Mouse (Mus musculus): ENCODE results near the gene Zswim1. TPM values are rescaled to one million over a fixed set of nuclear protein-coding genes. Genes with fewer than 3 reads are reported as not detected.
"Not testable (repeated sequence)": the region's sequence is repeated elsewhere in the genome, so short reads cannot be mapped to it uniquely, and the experiment has no call there.

Gene Zswim1
- polyA plus RNA-seq, 1 experiment from 2014 or later = 9.1 TPM

GRCm38 (mm10) chr2:164794293-164794692, 28.2 kb upstream of the Zswim1 start:
- H3K9ac ChIP-seq = no peak overlapping the region
- peaks cover 18% of the 10 kb centered on the region for H3K4me1 ChIP-seq
- H3K4me2 ChIP-seq = no peak overlapping the region
- 31% methylated on average over 5 of the region's 5 CpGs for WGBS (ENCODE audit: insufficient replicate concordance)
- H3K27ac ChIP-seq = no peak overlapping the region
- no peak overlapping the region for H3K4me3 ChIP-seq
- peaks cover 92% of the 10 kb centered on the region for H3K36me3 ChIP-seq
- H3K27me3 ChIP-seq (replicated peaks) = no peaks in the 10 kb centered on the region
- no peaks in the 10 kb centered on the region for H3K9me3 ChIP-seq (replicated peaks)
- ATAC-seq = peak; percentile 70; the same call in 1 of the 2 replicates

- H3K27ac ChIP-seq = no peak overlapping the region
- peaks cover 10% of the 10 kb centered on the region; the same call in 1 of the 2 replicates for H3K4me1 ChIP-seq
- no peaks in the 10 kb centered on the region for H3K9me3 ChIP-seq (replicated peaks)
- H3K9ac ChIP-seq = no peak overlapping the region
- H3K4me2 ChIP-seq = no peak overlapping the region
- no peak for ATAC-seq
- H3K36me3 ChIP-seq = peaks cover 93% of the 10 kb centered on the region
- no peak overlapping the region for H3K4me3 ChIP-seq
- 78% methylated on average over 4 of the region's 4 CpGs for WGBS (ENCODE audit: insufficient replicate concordance)
- H3K27me3 ChIP-seq (replicated peaks) = no peaks in the 10 kb centered on the region
Measured at GRCm38 (mm10) chr2:164795868-164796267, 26.6 kb upstream of the Zswim1 start.

DNA sequence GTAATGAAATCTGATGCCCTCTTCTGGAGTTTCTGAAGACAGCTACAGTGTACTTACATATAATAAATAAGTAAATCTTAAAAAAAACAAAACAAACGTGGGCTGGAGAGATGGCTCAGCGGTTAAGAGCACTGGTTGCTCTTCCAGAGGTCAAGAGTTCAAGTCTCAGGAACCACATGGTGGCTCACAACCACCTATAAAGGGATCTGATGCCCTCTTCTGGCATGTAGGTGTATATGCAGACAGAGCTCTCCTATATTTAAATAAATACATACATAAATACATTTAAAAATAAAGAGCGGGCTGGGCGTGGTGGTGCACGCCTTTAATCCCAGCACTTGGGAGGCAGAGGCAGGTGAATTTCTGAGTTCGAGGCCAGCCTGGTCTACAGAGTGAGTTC, 23.9 kb upstream of the Zswim1 start:
- not testable (repeated sequence) for H3K4me3 ChIP-seq; H3K4me2 ChIP-seq; H3K27ac ChIP-seq; ATAC-seq; H3K9me3 ChIP-seq (replicated peaks); H3K9ac ChIP-seq; H3K27me3 ChIP-seq (replicated peaks)
- 73% methylated on average over 6 of the region's 6 CpGs for WGBS (ENCODE audit: insufficient replicate concordance)
- Histone ChIP-seq H3K4me1 (peaks cover 14% of the 10 kb centered on the region), H3K36me3 (peaks cover 88% of the 10 kb centered on the region)

GRCm38 (mm10) chr2:164800252-164801004, 22.1 kb upstream of the Zswim1 start:
- no peak overlapping the region for H3K9ac ChIP-seq
- peaks cover 18% of the 10 kb centered on the region for H3K4me1 ChIP-seq
- H3K27ac ChIP-seq = no peak overlapping the region
- no peak overlapping the region for H3K4me2 ChIP-seq
- WGBS (ENCODE audit: insufficient replicate concordance) = 83% methylated on average over 13 of the region's 13 CpGs
- H3K36me3 ChIP-seq = peaks cover 74% of the 10 kb centered on the region
- no peak overlapping the region for H3K4me3 ChIP-seq
- ATAC-seq = no peak
- H3K27me3 ChIP-seq (replicated peaks) = no peaks in the 10 kb centered on the region
- no peaks in the 10 kb centered on the region for H3K9me3 ChIP-seq (replicated peaks)

DNA sequence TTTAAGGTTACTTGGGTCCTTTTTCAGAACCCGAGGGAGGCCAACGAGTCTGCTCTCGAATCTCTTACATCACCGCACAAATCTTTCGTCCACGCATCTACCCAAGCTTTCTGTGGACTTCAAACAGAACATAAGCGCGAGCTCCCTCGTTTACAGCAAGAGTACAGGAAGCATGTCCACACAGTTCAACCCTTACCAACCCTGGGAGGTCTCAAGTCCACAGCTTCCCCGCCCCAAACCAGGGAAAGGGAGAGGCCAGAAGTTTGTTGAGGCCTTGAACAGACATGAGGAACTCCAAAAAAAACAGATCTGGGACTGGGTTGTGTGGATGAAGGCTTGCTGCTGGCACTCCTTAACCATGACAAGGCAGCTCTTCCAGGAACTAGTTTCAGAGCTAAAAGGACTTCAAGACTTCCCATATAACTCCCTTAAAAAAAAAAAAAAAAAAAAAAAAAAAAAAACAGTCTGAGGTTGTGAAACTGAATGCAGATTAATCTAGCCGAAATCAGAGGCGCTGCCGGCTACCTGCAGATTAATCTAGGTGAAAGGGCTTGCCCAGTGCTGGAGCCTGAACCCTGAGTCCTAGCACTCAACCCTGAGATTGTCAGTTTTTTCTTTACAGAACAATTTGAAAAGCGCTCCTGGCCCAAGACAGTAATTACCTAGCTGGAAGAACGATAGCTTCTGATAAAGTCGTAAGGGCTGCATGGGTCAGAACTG, 19.1 kb upstream of the Zswim1 start:
- ATAC-seq = no peak
- Histone ChIP-seq H3K27ac (peak overlapping the region; percentile 77), H3K4me1 (peaks cover 42% of the 10 kb centered on the region), H3K27me3 (replicated peaks) (no peaks in the 10 kb centered on the region), H3K36me3 (peaks cover 48% of the 10 kb centered on the region), H3K4me2 (peak overlapping the region; percentile 92), H3K9me3 (replicated peaks) (no peaks in the 10 kb centered on the region), H3K9ac (peak overlapping the region; percentile 85), H3K4me3 (peak overlapping the region; percentile 71)
- WGBS (ENCODE audit: insufficient replicate concordance) = 81% methylated on average over 16 of the region's 16 CpGs

GRCm38 (mm10) chr2:164803921-164804313, 18.6 kb upstream of the Zswim1 start:
- Histone ChIP-seq H3K36me3 (peaks cover 48% of the 10 kb centered on the region), H3K9ac (peak overlapping the region; percentile 85)
- WGBS (ENCODE audit: insufficient replicate concordance) = 48% methylated on average over 1 of the region's 1 CpGs

DNA sequence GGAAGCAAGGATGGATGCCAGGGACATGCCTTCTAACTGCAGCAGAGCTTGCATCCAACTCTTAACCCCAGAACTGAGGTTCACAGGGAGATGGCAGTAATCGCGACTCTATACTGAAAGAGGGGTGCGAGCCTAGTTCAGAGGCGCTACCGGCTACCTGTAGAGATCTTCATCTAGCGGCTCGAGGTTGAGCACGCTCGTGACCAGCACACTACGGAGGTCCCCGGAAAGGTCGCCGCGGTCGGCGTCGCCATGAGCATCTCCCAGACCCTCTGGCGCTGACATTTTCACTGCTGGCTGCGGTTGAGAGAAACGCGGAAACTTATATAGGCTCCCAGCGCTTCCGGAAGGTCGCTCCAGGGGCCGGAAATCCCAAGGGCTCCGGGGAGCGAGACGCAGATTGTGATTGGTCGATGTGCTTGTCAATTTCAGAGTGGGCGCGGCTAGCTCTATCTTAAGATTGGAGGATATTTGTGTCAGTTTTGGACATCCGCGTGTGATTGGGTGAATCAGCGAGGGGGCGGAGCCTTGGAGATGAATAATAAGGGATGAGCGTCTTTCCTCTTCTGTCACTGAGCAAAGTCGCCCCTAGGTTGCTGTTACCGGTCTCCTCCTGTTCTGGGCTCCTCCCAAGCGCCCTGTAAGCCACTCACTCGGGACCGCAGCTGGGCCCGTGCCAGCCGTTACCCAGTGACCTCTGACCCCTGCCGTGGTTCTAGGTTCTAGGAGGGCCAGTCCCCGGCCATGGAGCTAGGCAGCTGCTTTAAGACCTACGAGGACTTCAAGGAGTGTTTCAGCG, 17.8 kb upstream of the Zswim1 start, which contains the start of the genes Acot8 and Zswim3:
Gene Acot8 (minus strand): TSS at position 350 of the 799 bp plus-strand sequence.
Gene Zswim3 (plus strand): TSS at position 566 of the 799 bp plus-strand sequence.
- WGBS (ENCODE audit: insufficient replicate concordance) = under 1% methylated on average over 47 of the region's 47 CpGs
- Histone ChIP-seq H3K9ac (peak within 1 kb of the TSS; percentile 85), H3K4me3 (peak within 1 kb of the TSS; percentile 71), H3K27me3 (replicated peaks) (no peaks in the 10 kb centered on the region), H3K36me3 (peaks cover 47% of the 10 kb centered on the region), H3K27ac (peak within 1 kb of the TSS; percentile 96), H3K4me1 (peaks cover 42% of the 10 kb centered on the region), H3K9me3 (replicated peaks) (no peaks in the 10 kb centered on the region), H3K4me2 (peak within 1 kb of the TSS; percentile 92)
- peak; percentile 92 for ATAC-seq

More at GRCm38 (mm10) chr2:164803921-164804313, 18.6 kb upstream of the Zswim1 start:
- no peak for ATAC-seq
- no peaks in the 10 kb centered on the region for H3K9me3 ChIP-seq (replicated peaks)
- peak overlapping the region; percentile 77 for H3K27ac ChIP-seq
- H3K27me3 ChIP-seq (replicated peaks) = no peaks in the 10 kb centered on the region
- H3K4me1 ChIP-seq = peaks cover 42% of the 10 kb centered on the region
- H3K4me2 ChIP-seq = peak overlapping the region; percentile 92
- H3K4me3 ChIP-seq = peak overlapping the region; percentile 71

DNA sequence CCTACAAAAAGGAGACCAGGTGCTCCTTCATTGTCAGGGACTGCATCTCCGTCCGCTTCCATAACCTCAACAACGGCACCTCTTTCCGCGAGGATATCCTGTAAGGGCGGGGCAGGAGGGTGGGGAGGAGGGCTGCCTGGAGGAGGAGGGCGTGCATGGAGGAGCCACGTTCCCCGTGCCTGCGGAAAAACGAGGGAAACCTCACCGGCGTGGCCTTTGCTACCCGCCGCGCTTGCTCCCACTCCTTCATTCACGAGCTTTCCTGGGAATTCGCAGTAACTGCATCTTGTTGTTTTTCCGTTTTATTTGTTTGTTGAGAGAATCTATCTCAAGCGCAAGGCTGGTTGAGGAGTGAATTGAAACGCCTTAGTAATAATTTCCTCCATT, 17.2 kb upstream of the Zswim1 start:
- H3K36me3 ChIP-seq = peaks cover 47% of the 10 kb centered on the region
- peak overlapping the region; percentile 71 for H3K4me3 ChIP-seq
- 1% methylated on average over 21 of the region's 21 CpGs for WGBS (ENCODE audit: insufficient replicate concordance)
- H3K27ac ChIP-seq = peak overlapping the region; percentile 96
- H3K4me1 ChIP-seq = peaks cover 42% of the 10 kb centered on the region
- no peaks in the 10 kb centered on the region for H3K9me3 ChIP-seq (replicated peaks)
- peak overlapping the region; percentile 85 for H3K9ac ChIP-seq
- H3K27me3 ChIP-seq (replicated peaks) = no peaks in the 10 kb centered on the region
- H3K4me2 ChIP-seq = peak overlapping the region; percentile 92
- ATAC-seq = peak; percentile 79

DNA sequence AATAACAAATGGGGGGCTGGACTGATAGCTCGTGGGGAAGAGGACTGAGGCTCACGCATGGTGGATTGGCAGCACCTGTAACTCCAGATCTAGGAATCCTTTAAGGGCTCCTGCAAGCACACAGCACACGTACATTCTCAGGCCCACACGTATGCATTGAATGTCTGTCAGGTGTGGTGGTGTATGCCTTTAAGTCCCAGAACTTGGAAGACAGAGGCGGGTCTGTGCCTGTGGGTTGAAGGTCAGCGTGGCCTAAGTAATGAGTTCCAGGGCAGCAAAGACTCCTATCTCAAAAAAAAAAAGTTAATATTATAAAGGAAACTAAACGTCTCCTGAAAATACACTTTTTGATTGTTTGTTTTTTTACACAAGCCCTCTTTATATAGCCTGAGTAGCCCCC, 15.9 kb upstream of the Zswim1 start:
- H3K9ac ChIP-seq = peak overlapping the region; percentile 85; the same call in 1 of the 2 replicates
- peaks cover 42% of the 10 kb centered on the region for H3K4me1 ChIP-seq
- H3K27me3 ChIP-seq (replicated peaks) = no peaks in the 10 kb centered on the region
- no peak overlapping the region; the same call in 1 of the 2 replicates for H3K4me3 ChIP-seq
- H3K9me3 ChIP-seq (replicated peaks) = no peaks in the 10 kb centered on the region
- ATAC-seq = no peak
- peaks cover 36% of the 10 kb centered on the region for H3K36me3 ChIP-seq
- WGBS (ENCODE audit: insufficient replicate concordance) = 66% methylated on average over 7 of the region's 7 CpGs
- peak overlapping the region; percentile 92 for H3K4me2 ChIP-seq
- 0 out of 2 replicates have a peak overlapping the region, but pooled peaks have one; percentile 39 for H3K27ac ChIP-seq

- no peaks in the 10 kb centered on the region for H3K27me3 ChIP-seq (replicated peaks)
- H3K36me3 ChIP-seq = peaks cover 38% of the 10 kb centered on the region
- no peak overlapping the region for H3K4me3 ChIP-seq
- no peak for ATAC-seq
- H3K4me2 ChIP-seq = no peak overlapping the region
- no peaks in the 10 kb centered on the region for H3K9me3 ChIP-seq (replicated peaks)
- H3K4me1 ChIP-seq = peaks cover 35% of the 10 kb centered on the region
- 68% methylated on average over 2 of the region's 2 CpGs for WGBS (ENCODE audit: insufficient replicate concordance)
- 0 out of 2 replicates have a peak overlapping the region, but pooled peaks have one; percentile 18 for H3K9ac ChIP-seq
- no peak overlapping the region for H3K27ac ChIP-seq
Measured at GRCm38 (mm10) chr2:164813557-164813956, 8.9 kb upstream of the Zswim1 start.

GRCm38 (mm10) chr2:164815348-164815747, 7.1 kb upstream of the Zswim1 start:
- Histone ChIP-seq H3K27me3 (replicated peaks) (no peaks in the 10 kb centered on the region), H3K4me1 (peaks cover 35% of the 10 kb centered on the region), H3K9ac (no peak overlapping the region), H3K27ac (peak overlapping the region; percentile 62), H3K9me3 (replicated peaks) (no peaks in the 10 kb centered on the region), H3K36me3 (peaks cover 28% of the 10 kb centered on the region), H3K4me2 (peak overlapping the region; percentile 32), H3K4me3 (no peak overlapping the region)
- ATAC-seq = peak; percentile 45; the same call in 1 of the 2 replicates
- 59% methylated on average over 5 of the region's 5 CpGs for WGBS (ENCODE audit: insufficient replicate concordance)

All from liver, embryonic 12.5 days (tissue).